Mouse (Mus musculus): ENCODE results near the gene Slc26a9.

DNA sequence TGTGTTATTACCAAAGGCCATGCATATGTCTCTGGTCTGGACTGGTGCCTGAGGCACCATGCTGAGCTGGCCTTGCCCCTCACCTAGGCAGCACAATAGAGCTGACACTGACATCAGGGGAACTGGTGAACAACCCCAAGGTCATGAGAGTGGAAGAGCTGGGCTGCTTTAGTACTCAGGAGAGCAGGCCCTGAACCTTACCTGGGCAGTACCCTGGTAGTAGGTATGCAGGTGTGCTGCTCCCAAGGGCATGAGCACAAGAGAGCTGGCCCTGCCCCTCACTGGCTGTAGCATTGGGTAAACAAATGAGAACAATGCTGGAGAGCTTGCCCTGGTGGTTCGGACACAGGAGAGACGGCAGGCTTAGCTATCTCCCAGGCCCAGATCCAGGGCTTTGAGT, 48.5 kb upstream of the Slc26a9 start:
- TF ChIP-seq EP300 (optimal IDR thresholded peaks at IDR 0.05) (no peak), CTCF (IDR thresholded peaks at IDR 0.05; ENCODE audit: low read depth) (no peak)
